Mouse (Mus musculus): Measurements from ENCODE around the gene Parp9. TPM values are rescaled to one million over a fixed set of nuclear protein-coding genes. Genes with fewer than 3 reads are reported as not detected.
"Not testable (repeated sequence)": the region's sequence is repeated elsewhere in the genome, so short reads cannot be mapped to it uniquely, and the experiment has no call there.

Gene Parp9
- polyA plus RNA-seq (2016; fragmentation: Nextera tagmentation; extraction: Ambion mirVana) = 2.1 and 2.5 TPM in 2 replicates

- Histone ChIP-seq H3K36me3 (replicated peaks) (no peaks in the 10 kb centered on the region), H3K4me3 (peak within 1 kb of the TSS; percentile 66), H3K4me1 (peaks cover 10% of the 10 kb centered on the region), H3K27ac (replicated peaks) (peak within 1 kb of the TSS; percentile 77), H3K27me3 (replicated peaks; ENCODE audit: low read depth, poor library complexity, severe bottlenecking) (peaks cover 30% of the 10 kb centered on the region), H3K9me3 (no peaks in the 10 kb centered on the region)
- DNase-seq (ENCODE audit: low spot score) = peak; percentile 67
- 1% methylated on average over 52 of the region's 52 CpGs for WGBS
Measured at GRCm38 (mm10) chr16:35938211-35939151, at the start of gene Parp9, which contains the start of gene Dtx3l. TSS of gene Parp9 (plus strand) at chr16:35938470. TSS of gene Dtx3l (minus strand) at chr16:35939151.

GRCm38 (mm10) chr16:35888910-35889309 lies 49.4 kb upstream of the Parp9 start:
- Histone ChIP-seq H3K27me3 (replicated peaks; ENCODE audit: low read depth, poor library complexity, severe bottlenecking) (no peaks in the 10 kb centered on the region), H3K27ac (replicated peaks) (no peak overlapping the region), H3K36me3 (replicated peaks) (no peaks in the 10 kb centered on the region), H3K4me3 (no peak overlapping the region), H3K9me3 (no peaks in the 10 kb centered on the region), H3K4me1 (no peaks in the 10 kb centered on the region)
- 91% methylated on average over 5 of the region's 5 CpGs for WGBS
- DNase-seq (ENCODE audit: low spot score) = no peak

GRCm38 (mm10) chr16:35890645-35891044 lies 47.6 kb upstream of the Parp9 start:
- H3K4me3 ChIP-seq = no peak overlapping the region
- no peaks in the 10 kb centered on the region for H3K36me3 ChIP-seq (replicated peaks)
- H3K9me3 ChIP-seq = no peaks in the 10 kb centered on the region
- DNase-seq (ENCODE audit: low spot score) = no peak
- no peak overlapping the region for H3K27ac ChIP-seq (replicated peaks)
- no peaks in the 10 kb centered on the region for H3K27me3 ChIP-seq (replicated peaks; ENCODE audit: low read depth, poor library complexity, severe bottlenecking)
- 76% methylated on average over 3 of the region's 3 CpGs for WGBS
- H3K4me1 ChIP-seq = no peaks in the 10 kb centered on the region

GRCm38 (mm10) chr16:35891603-35892002 lies 46.7 kb upstream of the Parp9 start:
- not testable (repeated sequence) for H3K4me3 ChIP-seq; H3K4me1 ChIP-seq; H3K9me3 ChIP-seq; H3K27ac ChIP-seq (replicated peaks); DNase-seq (ENCODE audit: low spot score); H3K36me3 ChIP-seq (replicated peaks); H3K27me3 ChIP-seq (replicated peaks; ENCODE audit: low read depth, poor library complexity, severe bottlenecking)
- WGBS = 86% methylated on average over 5 of the region's 5 CpGs

GRCm38 (mm10) chr16:35894997-35895396 lies 43.3 kb upstream of the Parp9 start:
- Histone ChIP-seq H3K4me3 (no peak overlapping the region), H3K4me1 (no peaks in the 10 kb centered on the region), H3K27me3 (replicated peaks; ENCODE audit: low read depth, poor library complexity, severe bottlenecking) (no peaks in the 10 kb centered on the region), H3K27ac (replicated peaks) (no peak overlapping the region), H3K36me3 (replicated peaks) (no peaks in the 10 kb centered on the region), H3K9me3 (no peaks in the 10 kb centered on the region)
- WGBS = 74% methylated on average over 6 of the region's 6 CpGs
- DNase-seq (ENCODE audit: low spot score) = no peak

GRCm38 (mm10) chr16:35900541-35900940 lies 37.7 kb upstream of the Parp9 start:
- H3K27ac ChIP-seq (replicated peaks) = no peak overlapping the region
- no peaks in the 10 kb centered on the region for H3K36me3 ChIP-seq (replicated peaks)
- H3K4me3 ChIP-seq = no peak overlapping the region
- DNase-seq (ENCODE audit: low spot score) = no peak
- no peaks in the 10 kb centered on the region for H3K27me3 ChIP-seq (replicated peaks; ENCODE audit: low read depth, poor library complexity, severe bottlenecking)
- H3K4me1 ChIP-seq = no peaks in the 10 kb centered on the region
- WGBS = 88% methylated on average over 3 of the region's 3 CpGs
- H3K9me3 ChIP-seq = no peaks in the 10 kb centered on the region

GRCm38 (mm10) chr16:35903014-35903640 lies 35.1 kb upstream of the Parp9 start:
- peaks cover 9% of the 10 kb centered on the region for H3K4me1 ChIP-seq
- H3K27me3 ChIP-seq (replicated peaks; ENCODE audit: low read depth, poor library complexity, severe bottlenecking) = no peaks in the 10 kb centered on the region
- H3K27ac ChIP-seq (replicated peaks) = no peak overlapping the region
- H3K9me3 ChIP-seq = no peaks in the 10 kb centered on the region
- no peaks in the 10 kb centered on the region for H3K36me3 ChIP-seq (replicated peaks)
- no peak for DNase-seq (ENCODE audit: low spot score)
- no peak overlapping the region for H3K4me3 ChIP-seq
- 92% methylated on average over 6 of the region's 6 CpGs for WGBS

- H3K9me3 ChIP-seq = 0 out of 2 replicates have a peak, but pooled peaks cover under 1% of the 10 kb centered on the region
Measured at GRCm38 (mm10) chr16:35904121-35904736, 34.0 kb upstream of the Parp9 start.

GRCm38 (mm10) chr16:35905355-35905754 lies 32.9 kb upstream of the Parp9 start:
- 78% methylated on average over 3 of the region's 3 CpGs for WGBS
- H3K4me1 ChIP-seq = peaks cover 9% of the 10 kb centered on the region
- no peak overlapping the region for H3K4me3 ChIP-seq
- H3K27me3 ChIP-seq (replicated peaks; ENCODE audit: low read depth, poor library complexity, severe bottlenecking) = no peaks in the 10 kb centered on the region
- H3K36me3 ChIP-seq (replicated peaks) = no peaks in the 10 kb centered on the region
- 0 out of 2 replicates have a peak, but pooled peaks cover 6% of the 10 kb centered on the region for H3K9me3 ChIP-seq
- no peak overlapping the region for H3K27ac ChIP-seq (replicated peaks)
- no peak for DNase-seq (ENCODE audit: low spot score)

More at GRCm38 (mm10) chr16:35904121-35904736, 34.0 kb upstream of the Parp9 start:
- no peaks in the 10 kb centered on the region for H3K27me3 ChIP-seq (replicated peaks; ENCODE audit: low read depth, poor library complexity, severe bottlenecking)
- H3K27ac ChIP-seq (replicated peaks) = no peak overlapping the region
- no peak overlapping the region for H3K4me3 ChIP-seq
- 74% methylated on average over 4 of the region's 4 CpGs for WGBS
- no peak for DNase-seq (ENCODE audit: low spot score)
- H3K36me3 ChIP-seq (replicated peaks) = no peaks in the 10 kb centered on the region
- H3K4me1 ChIP-seq = peaks cover 9% of the 10 kb centered on the region

- Histone ChIP-seq H3K27me3 (replicated peaks; ENCODE audit: low read depth, poor library complexity, severe bottlenecking) (no peaks in the 10 kb centered on the region), H3K9me3 (0 out of 2 replicates have a peak, but pooled peaks cover 6% of the 10 kb centered on the region), H3K27ac (replicated peaks) (no peak overlapping the region), H3K36me3 (replicated peaks) (no peaks in the 10 kb centered on the region), H3K4me3 (no peak overlapping the region), H3K4me1 (peaks cover 9% of the 10 kb centered on the region)
- 81% methylated on average over 6 of the region's 6 CpGs for WGBS
- DNase-seq (ENCODE audit: low spot score) = no peak
Measured at GRCm38 (mm10) chr16:35905819-35906485, 32.3 kb upstream of the Parp9 start.

GRCm38 (mm10) chr16:35906887-35907286 lies 31.4 kb upstream of the Parp9 start:
- H3K4me1 ChIP-seq = peaks cover 9% of the 10 kb centered on the region
- H3K27ac ChIP-seq (replicated peaks) = no peak overlapping the region
- DNase-seq (ENCODE audit: low spot score) = no peak
- no peak overlapping the region for H3K4me3 ChIP-seq
- 0 out of 2 replicates have a peak, but pooled peaks cover 6% of the 10 kb centered on the region for H3K9me3 ChIP-seq
- 75% methylated on average over 7 of the region's 7 CpGs for WGBS
- no peaks in the 10 kb centered on the region for H3K27me3 ChIP-seq (replicated peaks; ENCODE audit: low read depth, poor library complexity, severe bottlenecking)
- no peaks in the 10 kb centered on the region for H3K36me3 ChIP-seq (replicated peaks)

Data from embryonic facial prominence, embryonic 10.5 days (tissue).